Mouse (Mus musculus) induced T-regulatory cell, adult 2 months (primary cell): ENCODE results near the gene Atf7ip2.

ENCODE experiments used
- DNase-seq: peaks from one replicate; pipeline ENCODE4 v3.0.0-alpha.2; 2012; ENCODE audit warnings: low read depth

Atf7ip2 gene

GRCm38 (mm10) chr16:10297696-10298644 lies 105.5 kb downstream of the Atf7ip2 start:
- DNase-seq: no peak

DNA sequence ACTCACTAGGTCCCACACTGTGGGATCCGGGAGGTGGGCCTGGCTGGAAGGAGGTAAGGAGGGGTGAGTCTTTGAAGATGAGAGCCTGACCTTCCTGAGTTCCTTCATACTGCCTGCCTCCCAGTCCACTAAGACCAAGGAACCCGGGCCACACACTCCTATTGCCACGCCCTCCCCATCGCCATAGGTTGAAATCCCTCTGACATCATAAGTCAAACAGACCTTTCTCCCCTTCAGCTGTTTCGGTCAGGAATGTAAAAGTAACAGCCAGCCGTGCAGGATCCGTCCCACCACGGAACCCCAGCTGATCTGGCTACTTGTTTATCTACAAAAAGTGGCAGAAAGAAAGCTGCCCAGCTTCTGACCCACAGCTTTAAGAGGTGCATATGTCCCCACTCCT lies 107.1 kb downstream of the Atf7ip2 start:
- DNase-seq: no peak

DNA sequence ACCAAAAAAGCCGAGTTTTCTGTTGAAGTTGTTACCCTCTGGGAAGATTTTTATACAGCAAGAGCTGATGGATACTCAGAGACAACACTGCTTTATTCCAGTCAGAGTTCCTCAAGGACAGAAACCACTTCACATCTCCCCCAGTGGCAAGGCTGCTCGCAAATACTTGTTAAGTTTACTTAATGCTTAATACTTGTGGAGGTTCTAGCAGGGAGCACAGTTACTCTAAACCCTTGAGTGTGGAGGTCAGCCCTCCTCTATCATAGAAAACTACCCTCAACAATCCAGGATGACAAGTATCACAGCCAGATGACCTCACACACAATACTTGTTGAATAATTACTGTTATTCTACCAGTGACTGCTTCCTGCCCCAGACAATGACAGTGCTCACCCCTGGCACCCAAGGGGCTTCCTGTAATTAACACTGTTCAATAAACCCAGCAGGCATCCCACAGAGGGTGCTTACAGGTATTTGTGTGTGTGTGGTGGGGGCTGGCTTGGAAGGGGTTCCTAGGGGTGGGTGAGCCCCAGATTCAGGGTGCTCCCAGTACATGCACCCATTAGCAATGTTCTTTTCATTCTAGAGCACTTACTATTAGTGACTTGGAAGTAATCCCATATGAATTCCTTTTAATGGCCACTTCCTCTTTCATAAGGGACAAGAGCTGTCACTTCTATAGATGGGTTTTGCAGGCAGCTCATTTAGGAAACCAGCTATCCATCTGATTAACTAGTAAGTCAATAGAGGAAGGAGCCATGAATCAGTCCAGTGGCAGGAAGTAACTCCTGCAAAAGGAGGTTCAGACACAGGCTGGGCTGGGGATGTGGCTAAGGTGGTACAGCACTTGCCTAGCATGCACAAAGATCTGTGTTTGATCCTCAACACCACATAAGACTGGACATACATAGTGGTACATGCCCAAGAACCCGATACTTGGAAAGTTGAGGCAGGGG lies 108.0 kb downstream of the Atf7ip2 start:
- DNase-seq: no peak
